Mouse (Mus musculus) lung, postnatal 0 days (tissue): ENCODE measurements around the gene Rnf157. TPM values are rescaled to one million over a fixed set of nuclear protein-coding genes. Genes with fewer than 3 reads are reported as not detected.

Experiments used
- ATAC-seq: fragments of 200-750 bp; cut with Nextera tagmentation; 2 replicates; pipeline ENCODE4 v1.8.0; 2017; ENCODE audit warnings: moderate library complexity
- DNase-seq: peaks from one replicate; pipeline ENCODE4 v3.0.0-alpha.2; 2016; ENCODE audit warnings: low spot score
- H3K27ac ChIP-seq: fragments of 300-500 bp; sonication (generic); 2 replicates; pipeline ENCODE4 v1.5.1; 2014; ENCODE audit warnings: antibody characterized with exemption, mild to moderate bottlenecking, low read length, mixed read lengths
- H3K27me3 ChIP-seq: fragments of 300-500 bp; sonication (generic); replicated peaks from 2 replicates; pipeline ENCODE4 v1.6.1; 2014; ENCODE audit warnings: low read length, mixed read lengths; ENCODE audit not compliant: insufficient read depth
- H3K36me3 ChIP-seq: fragments of 300-500 bp; sonication (generic); 2 replicates; pipeline ENCODE4 v1.6.1; 2014; ENCODE audit warnings: low read length, mixed read lengths; ENCODE audit not compliant: insufficient read depth
- H3K4me1 ChIP-seq: fragments of 300-500 bp; sonication (generic); 2 replicates; pipeline ENCODE4 v1.6.1; 2014; ENCODE audit warnings: antibody characterized with exemption, low read depth, low read length, mixed read lengths; ENCODE audit not compliant: insufficient read depth
- H3K4me2 ChIP-seq: fragments of 300-500 bp; sonication (generic); replicated peaks from 2 replicates; pipeline ENCODE4 v1.6.1; 2014; ENCODE audit warnings: low read depth, mild to moderate bottlenecking, low read length, moderate library complexity, mixed read lengths
- H3K4me3 ChIP-seq: fragments of 300-500 bp; sonication (generic); 2 replicates; pipeline ENCODE4 v1.5.1; 2014; ENCODE audit warnings: low read depth, low read length
- H3K9ac ChIP-seq: fragments of 300-500 bp; sonication (generic); replicated peaks from 2 replicates; pipeline ENCODE4 v1.6.1; 2014; ENCODE audit warnings: low read depth, mild to moderate bottlenecking
- H3K9me3 ChIP-seq: fragments of 300-500 bp; sonication (generic); 2 replicates; pipeline ENCODE4 v1.6.1; 2016; ENCODE audit warnings: low read length, mixed read lengths
- CTCF ChIP-seq: IDR thresholded peaks from 2 replicates; pipeline ENCODE4 v1.5.1; 2016; ENCODE audit warnings: antibody characterized with exemption, mild to moderate bottlenecking
- EP300 ChIP-seq: IDR thresholded peaks from 2 replicates; pipeline ENCODE4 v1.6.1; 2016; ENCODE audit warnings: antibody characterized with exemption, mild to moderate bottlenecking, control low read depth
- whole genome bisulfite sequencing: fragments of 180-500 bp; shearing (Covaris S2); extraction: QIAGEN DNeasy Blood & Tissue Kit; methylation state at CpG from one replicate; pipeline ENCODE4 v1.1.7; 2014; 5-methylcytosine and 5-hydroxymethylcytosine counted together
- polyA plus RNA-seq: library from polyadenylated mRNA; unstranded; fragments of >200 nt; fragmentation: Nextera tagmentation; extraction: Ambion mirVana; gene quantifications from 2 replicates; pipeline ENCODE4 v1.2.1, GENCODE M21; 2015

Rnf157 gene
- polyA plus RNA-seq, 1 experiment from 2014 or later = 1.4 TPM

DNA sequence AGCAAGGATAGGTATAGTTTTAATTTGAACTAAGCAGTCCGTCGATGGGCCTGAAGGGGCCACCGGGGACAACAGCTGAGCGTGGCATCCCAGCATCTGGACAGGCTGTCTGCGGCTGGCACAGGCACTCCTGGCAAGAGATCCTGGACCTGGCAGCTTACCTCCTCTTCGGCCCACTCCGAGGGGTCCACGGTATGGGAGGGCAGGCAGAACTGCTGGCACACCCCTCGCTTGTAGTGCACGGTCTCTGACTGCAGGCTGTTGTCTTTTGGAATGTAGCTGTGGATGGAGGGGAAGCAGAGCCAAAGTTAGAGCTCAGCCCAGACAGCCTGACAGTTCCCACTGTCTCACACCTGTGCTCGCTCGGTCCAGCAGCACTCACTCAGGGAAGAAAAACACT lies 53.2 kb downstream of the Rnf157 start:
- no peak for ATAC-seq
- Histone ChIP-seq H3K9ac (no peak overlapping the region), H3K27ac (no peak overlapping the region)

DNA sequence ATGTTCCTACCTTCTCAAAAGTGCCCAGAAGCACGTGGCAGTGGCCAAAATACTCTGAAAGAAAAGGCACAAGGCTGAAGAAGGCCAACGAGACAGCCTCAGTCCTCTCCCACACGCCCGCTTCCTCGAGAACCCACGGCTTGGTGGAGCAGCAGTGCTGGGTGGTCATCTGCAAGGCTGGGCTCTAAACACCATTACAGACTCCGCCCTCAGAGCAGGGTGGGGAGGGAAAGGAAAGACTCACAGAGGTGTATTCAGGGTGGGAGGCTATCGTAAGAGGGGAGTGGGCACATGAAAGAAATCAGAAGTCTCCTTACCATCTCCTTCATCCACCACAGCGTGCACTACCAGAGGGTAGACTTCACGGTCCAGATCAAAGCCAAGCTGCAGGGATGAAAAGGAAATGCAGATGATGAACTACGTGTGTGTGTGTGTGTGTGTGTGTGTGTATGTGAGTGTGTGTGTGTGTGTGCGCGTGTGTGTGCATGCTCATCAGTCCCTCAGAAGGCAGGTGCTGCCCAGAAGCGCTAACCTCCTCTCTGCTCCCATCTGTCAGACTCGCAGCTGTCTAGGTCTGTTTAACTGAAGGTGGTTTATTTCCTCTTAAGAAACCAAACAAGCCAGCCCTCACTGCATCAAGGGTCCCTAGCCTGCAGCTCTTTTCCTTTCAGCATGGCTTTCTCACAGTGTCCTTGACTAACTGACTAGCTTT lies 53.8 kb downstream of the Rnf157 start:
- no peak for TF ChIP-seq CTCF
- TF ChIP-seq EP300 = no peak
- no peaks in the 10 kb centered on the region for H3K27me3 ChIP-seq
- no peak overlapping the region for H3K4me2 ChIP-seq
- 61% methylated on average over 15 of the region's 15 CpGs for WGBS
- no peak overlapping the region for H3K9ac ChIP-seq
- no peaks in the 10 kb centered on the region for H3K9me3 ChIP-seq
- no peaks in the 10 kb centered on the region for H3K36me3 ChIP-seq
- H3K4me3 ChIP-seq = no peak overlapping the region
- H3K27ac ChIP-seq = no peak overlapping the region
- DNase-seq (no peak), ATAC-seq (no peak)
- H3K4me1 ChIP-seq = no peaks in the 10 kb centered on the region

More for the DNA sequence above, 53.2 kb downstream of the Rnf157 start:
- no peaks in the 10 kb centered on the region for H3K27me3 ChIP-seq
- no peaks in the 10 kb centered on the region for H3K36me3 ChIP-seq
- no peaks in the 10 kb centered on the region for H3K9me3 ChIP-seq
- 86% methylated on average over 12 of the region's 12 CpGs for WGBS
- H3K4me1 ChIP-seq = no peaks in the 10 kb centered on the region
- no peak overlapping the region for H3K4me3 ChIP-seq
- H3K4me2 ChIP-seq = no peak overlapping the region
- no peak for DNase-seq
- TF ChIP-seq EP300 = no peak
- no peak for TF ChIP-seq CTCF

DNA sequence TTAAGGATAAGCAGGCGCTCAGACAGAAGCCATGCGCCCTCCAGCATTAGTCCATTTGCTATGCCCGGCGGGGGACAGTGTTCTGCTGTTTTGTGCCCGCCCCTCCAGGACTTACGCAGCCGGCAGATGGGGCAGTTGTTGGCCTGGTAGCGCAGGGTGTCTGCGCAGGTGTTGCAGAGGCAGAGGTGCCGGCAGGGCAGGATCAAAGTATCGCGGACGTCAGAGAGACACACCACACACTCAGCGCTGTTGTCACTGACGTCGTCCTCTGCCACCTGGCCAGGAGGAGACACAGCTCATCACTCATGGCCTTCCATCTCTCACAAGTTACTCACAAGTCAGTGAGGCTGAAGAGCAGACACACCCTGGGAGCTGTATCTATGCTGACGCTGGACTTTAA lies 58.3 kb downstream of the Rnf157 start:
- DNase-seq (no peak), ATAC-seq (no peak)
- H3K36me3 ChIP-seq = no peaks in the 10 kb centered on the region
- no peaks in the 10 kb centered on the region for H3K4me1 ChIP-seq
- WGBS = 46% methylated on average over 17 of the region's 17 CpGs
- H3K27ac ChIP-seq = no peak overlapping the region
- no peak overlapping the region for H3K4me3 ChIP-seq
- no peak overlapping the region for H3K9ac ChIP-seq
- TF ChIP-seq EP300 (no peak), CTCF (no peak)
- no peaks in the 10 kb centered on the region for H3K9me3 ChIP-seq
- H3K4me2 ChIP-seq = no peak overlapping the region
- no peaks in the 10 kb centered on the region for H3K27me3 ChIP-seq

DNA sequence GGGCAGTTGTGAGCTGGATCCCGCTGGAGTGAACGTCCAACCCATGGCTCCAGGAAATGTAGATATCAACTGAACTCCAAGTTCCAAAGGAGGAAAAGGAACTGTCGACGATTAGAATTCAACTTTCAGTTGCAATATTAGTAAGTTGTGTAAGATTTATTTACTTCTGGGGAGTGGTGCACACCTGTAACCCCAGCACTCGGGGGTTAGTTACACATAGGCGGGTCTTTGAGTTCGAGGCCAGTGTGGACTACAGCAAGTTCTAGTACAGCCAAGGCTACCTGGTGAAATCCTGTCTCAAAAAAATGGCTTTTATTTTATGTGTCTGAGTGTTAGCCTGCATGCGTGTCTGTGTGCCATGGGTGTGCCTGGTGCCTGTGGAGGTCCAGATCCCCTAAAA lies 59.3 kb downstream of the Rnf157 start:
- DNase-seq (no peak), ATAC-seq (no peak)
- WGBS = 73% methylated on average over 8 of the region's 8 CpGs
- Histone ChIP-seq H3K4me3 (no peak overlapping the region), H3K9me3 (no peaks in the 10 kb centered on the region), H3K36me3 (no peaks in the 10 kb centered on the region), H3K27ac (no peak overlapping the region), H3K9ac (no peak overlapping the region), H3K27me3 (no peaks in the 10 kb centered on the region), H3K4me1 (no peaks in the 10 kb centered on the region), H3K4me2 (no peak overlapping the region)
- TF ChIP-seq CTCF = no peak
- TF ChIP-seq EP300 = no peak

DNA sequence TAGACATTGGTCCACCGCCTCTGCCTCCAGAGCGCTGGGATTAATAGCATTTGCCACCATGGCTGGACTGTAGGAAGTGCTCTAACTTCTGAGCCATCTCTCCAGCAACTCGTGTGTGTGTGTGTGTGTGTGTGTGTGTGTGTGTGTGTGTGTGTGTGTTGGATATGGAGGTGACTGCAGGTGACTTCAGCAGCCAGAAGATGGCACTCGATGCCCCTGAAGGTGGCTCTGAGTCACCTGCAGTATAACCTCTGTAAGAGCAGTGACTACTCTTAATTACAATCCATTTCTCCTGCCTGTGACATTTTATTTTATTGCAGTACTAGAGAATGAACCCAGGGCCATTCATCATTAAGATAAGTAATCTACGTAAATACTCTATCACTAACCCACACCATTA lies 61.5 kb downstream of the Rnf157 start:
- Histone ChIP-seq H3K27ac (no peak overlapping the region), H3K9me3 (no peaks in the 10 kb centered on the region), H3K9ac (no peak overlapping the region), H3K36me3 (no peaks in the 10 kb centered on the region), H3K4me2 (no peak overlapping the region), H3K27me3 (no peaks in the 10 kb centered on the region), H3K4me3 (no peak overlapping the region), H3K4me1 (no peaks in the 10 kb centered on the region)
- ATAC-seq = no peak
- TF ChIP-seq CTCF (no peak), EP300 (no peak)
- no peak for DNase-seq
- WGBS = 80% methylated on average over 5 of the region's 5 CpGs

DNA sequence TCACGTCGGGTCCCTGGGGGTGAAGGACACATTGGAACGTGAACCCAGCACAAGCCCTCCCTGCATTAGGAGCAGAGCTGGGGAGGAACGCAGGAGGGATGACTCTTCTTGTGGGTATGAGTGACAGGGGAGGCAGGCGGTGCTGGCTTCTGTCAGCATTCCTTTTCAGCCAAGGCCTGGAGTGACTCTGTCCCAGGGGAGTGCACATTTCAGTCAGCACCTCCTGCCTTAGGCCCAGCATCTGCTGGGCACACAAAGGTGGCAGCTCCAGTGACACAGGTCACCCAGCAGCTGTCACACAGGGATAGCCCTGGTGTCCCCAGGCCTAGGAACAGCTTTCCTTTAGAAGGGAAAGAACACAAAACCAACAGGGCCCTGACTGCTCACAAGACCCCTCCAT lies 64.9 kb downstream of the Rnf157 start:
- no peak for DNase-seq
- no peaks in the 10 kb centered on the region for H3K4me1 ChIP-seq

More for the DNA sequence above, 64.9 kb downstream of the Rnf157 start:
- ATAC-seq = no peak
- H3K36me3 ChIP-seq = no peaks in the 10 kb centered on the region
- no peak overlapping the region for H3K9ac ChIP-seq
- TF ChIP-seq EP300 = no peak
- TF ChIP-seq CTCF = no peak
- H3K4me2 ChIP-seq = no peak overlapping the region
- 64% methylated on average over 5 of the region's 5 CpGs for WGBS
- no peak overlapping the region for H3K27ac ChIP-seq
- H3K27me3 ChIP-seq = no peaks in the 10 kb centered on the region
- H3K9me3 ChIP-seq = no peaks in the 10 kb centered on the region
- no peak overlapping the region for H3K4me3 ChIP-seq
